Mouse (Mus musculus): ENCODE results near the gene Ms4a14. TPM values are rescaled to one million over a fixed set of nuclear protein-coding genes. Genes with fewer than 3 reads are reported as not detected.
"Not testable (repeated sequence)": the region's sequence is repeated elsewhere in the genome, so short reads cannot be mapped to it uniquely, and the experiment has no call there.

Ms4a14 gene
- total RNA-seq, 1 experiment from 2014 or later = 0.29 TPM

DNA sequence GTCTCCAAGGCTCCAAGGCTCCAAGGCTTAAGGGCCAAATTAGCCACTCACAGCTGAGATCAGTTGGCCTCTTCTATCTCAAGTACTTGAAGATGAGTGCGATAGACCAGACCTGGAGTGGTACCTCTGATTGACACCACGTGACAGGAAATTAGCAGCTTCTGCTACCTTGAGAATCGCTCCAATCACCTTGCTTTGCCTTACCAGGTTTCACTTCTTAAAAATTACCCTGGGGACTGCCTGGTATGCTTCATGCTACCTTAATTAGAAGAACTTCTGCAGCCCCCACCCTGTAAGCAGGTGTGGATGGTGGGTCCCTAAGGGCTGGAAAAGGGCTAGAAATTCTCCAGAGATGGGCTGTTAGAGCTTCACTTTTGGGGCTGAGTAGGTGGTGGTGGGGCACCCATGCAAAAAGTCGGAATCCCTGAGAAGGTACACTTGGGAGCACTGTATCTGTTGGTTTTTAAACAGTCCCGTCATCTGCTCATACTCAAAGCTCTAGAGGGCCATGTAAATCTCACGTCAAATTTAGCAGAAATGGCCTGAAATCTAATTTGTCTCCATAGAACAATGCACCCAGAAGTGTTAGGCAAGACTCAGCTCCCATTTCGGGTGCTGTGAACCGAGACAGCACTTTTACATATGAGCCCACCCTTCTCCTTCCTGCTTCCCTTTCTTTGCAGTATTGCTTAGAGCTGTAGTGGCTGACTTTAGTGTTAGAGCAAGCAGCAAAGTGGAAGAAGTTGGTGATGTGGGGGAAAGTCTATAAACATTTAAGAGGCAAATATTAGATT lies 48.0 kb downstream of the Ms4a14 start, which contains the start of gene Ms4a1:
Gene Ms4a1 (minus strand): TSS at position 190 of the 794 bp plus-strand sequence.
- ATAC-seq (replicated peaks; ENCODE audit: insufficient number of reproducible peaks, low FRiP score, low TSS enrichment, poor library complexity, severe bottlenecking) = 0 out of 2 replicates have a peak, but pooled peaks have one; percentile 5

DNA sequence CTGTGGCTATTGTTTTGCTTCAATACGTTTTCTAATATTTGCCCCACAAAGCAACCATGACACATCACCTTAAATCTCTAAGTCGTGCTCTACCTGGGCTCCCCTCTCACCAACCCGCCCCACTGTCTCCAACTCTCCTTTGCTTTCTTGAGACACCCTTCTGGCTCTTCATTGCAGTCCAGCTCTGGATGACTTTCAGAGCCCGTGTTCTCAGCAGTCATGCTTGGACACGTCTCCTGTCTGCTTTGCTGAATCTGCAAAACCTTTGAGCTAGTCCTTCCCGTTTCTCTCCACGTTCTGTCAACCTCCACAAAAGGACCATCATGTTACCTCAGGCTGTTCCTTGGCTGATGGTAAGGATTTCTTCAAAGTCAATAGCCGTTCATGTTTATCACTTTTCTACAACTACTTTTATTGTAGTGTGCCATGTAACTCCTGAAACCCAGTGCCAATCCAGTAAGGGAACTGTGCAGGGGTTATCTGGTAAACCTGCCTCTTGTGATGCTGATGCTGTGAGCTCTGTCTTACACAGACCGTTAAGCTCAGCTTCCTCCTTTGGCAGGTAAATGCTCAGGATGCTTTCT lies 49.6 kb downstream of the Ms4a14 start:
- no peak for ATAC-seq (replicated peaks; ENCODE audit: insufficient number of reproducible peaks, low FRiP score, low TSS enrichment, poor library complexity, severe bottlenecking)

DNA sequence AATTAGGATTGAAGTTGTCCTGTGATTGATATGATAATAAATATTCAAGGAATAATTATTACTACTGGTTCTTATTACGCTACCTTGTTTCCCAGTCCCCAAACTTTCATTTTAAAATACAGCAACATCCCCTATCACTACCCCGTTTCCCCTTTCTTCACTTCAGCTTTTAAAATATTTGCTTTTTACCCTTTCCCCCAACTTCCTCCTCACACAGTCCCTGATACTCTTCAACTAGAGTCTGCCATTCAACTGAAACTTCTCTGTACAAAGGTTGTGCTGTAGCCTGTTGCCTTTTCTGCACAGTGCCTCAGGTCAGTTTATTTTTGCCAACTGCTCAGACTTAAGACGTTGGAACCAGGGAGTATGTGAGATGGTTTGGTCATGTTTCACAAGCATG lies 50.7 kb downstream of the Ms4a14 start:
- ATAC-seq (replicated peaks; ENCODE audit: insufficient number of reproducible peaks, low FRiP score, low TSS enrichment, poor library complexity, severe bottlenecking) = peak; percentile 67

DNA sequence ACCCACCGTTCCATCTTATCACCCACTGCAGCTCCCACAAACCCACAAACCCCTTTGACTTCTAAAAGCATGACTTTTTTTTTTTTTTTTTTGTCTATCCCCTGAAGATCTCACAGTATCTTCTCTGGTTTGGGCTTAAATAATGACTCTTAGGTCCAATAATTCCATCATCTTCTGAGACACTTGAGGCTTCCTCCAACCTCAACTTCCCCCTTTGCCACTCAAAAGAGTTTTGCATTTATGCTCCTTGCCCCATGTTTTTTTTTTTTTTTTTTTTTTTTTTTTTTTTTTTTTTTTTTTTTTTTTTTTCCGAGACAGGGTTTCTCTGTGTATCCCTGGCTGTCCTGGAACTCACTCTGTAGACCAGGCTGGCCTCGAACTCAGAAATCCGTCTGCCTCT lies 51.3 kb downstream of the Ms4a14 start:
- ATAC-seq (replicated peaks; ENCODE audit: insufficient number of reproducible peaks, low FRiP score, low TSS enrichment, poor library complexity, severe bottlenecking) = not testable (repeated sequence)

DNA sequence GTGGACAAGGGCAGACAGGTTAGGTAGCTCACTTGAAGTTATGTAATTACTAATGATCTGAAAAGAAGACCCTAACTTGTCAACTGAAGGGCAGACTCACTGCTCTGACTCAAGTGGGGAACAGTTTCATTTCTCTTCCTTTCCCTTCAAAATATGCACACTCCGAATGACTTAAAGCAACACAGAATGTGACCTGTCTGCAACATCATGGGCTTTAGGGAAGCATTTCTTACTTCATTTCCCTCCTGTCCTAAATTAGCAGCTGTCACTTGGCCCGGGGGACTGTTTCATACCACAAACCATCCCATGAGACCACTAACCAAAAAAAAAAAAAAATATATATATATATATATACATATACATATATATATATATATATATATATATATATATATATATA lies 52.7 kb downstream of the Ms4a14 start:
- ATAC-seq (replicated peaks; ENCODE audit: insufficient number of reproducible peaks, low FRiP score, low TSS enrichment, poor library complexity, severe bottlenecking) = no peak

Other genes starting within 250 kb of the Ms4a14 start
- gene Ms4a8a, start 233.4 kb downstream of the Ms4a14 start, total RNA-seq (2017) = 1.1 to 8.6 TPM (median 4.5 TPM) in 3 replicates
- gene 1700017D01Rik, start 183.6 kb downstream of the Ms4a14 start, total RNA-seq (2017) = 3.3 TPM in 1 of 3 replicates, not detected in the others
- gene 1700025F22Rik, start 149.1 kb downstream of the Ms4a14 start, total RNA-seq (2017) = not detected in 3 replicates
- gene Ms4a13, start 117.7 kb downstream of the Ms4a14 start, total RNA-seq (2017) = not detected in 3 replicates
- gene Ms4a12, start 82.0 kb downstream of the Ms4a14 start, total RNA-seq (2017) = not detected in 3 replicates
- gene Ms4a1, start 48.2 kb downstream of the Ms4a14 start, total RNA-seq (2017) = 74.5 to 134 TPM (median 101 TPM) in 3 replicates
- gene Ms4a5, start 30.6 kb downstream of the Ms4a14 start, total RNA-seq (2017) = not detected in 3 replicates
- 2.2 to 2.4 TPM (median 2.4 TPM) in 3 replicates for gene Ms4a7, start 21.7 kb upstream of the Ms4a14 start, total RNA-seq (2017)
- gene Ms4a4a, start 61.1 kb upstream of the Ms4a14 start, total RNA-seq (2017) = 8.1 to 35.7 TPM (median 9.7 TPM) in 3 replicates
- 52.0 to 109 TPM (median 89.6 TPM) in 3 replicates for gene Ms4a4c, start 90.3 kb upstream of the Ms4a14 start, total RNA-seq (2017)
- 78.1 to 289 TPM (median 80.3 TPM) in 3 replicates for gene Ms4a4b, start 129.1 kb upstream of the Ms4a14 start, total RNA-seq (2017)
- 292 to 487 TPM (median 394 TPM) in 3 replicates for gene Ms4a6c, start 154.9 kb upstream of the Ms4a14 start, total RNA-seq (2017)
- 50.1 to 131 TPM (median 127 TPM) in 3 replicates for gene Gm8369, start 171.5 kb upstream of the Ms4a14 start, total RNA-seq (2017)
- gene Ms4a6b, start 202.1 kb upstream of the Ms4a14 start, total RNA-seq (2017) = 127 to 138 TPM (median 132 TPM) in 3 replicates
- gene Ms4a4d, start 222.3 kb upstream of the Ms4a14 start, total RNA-seq (2017) = not detected in 3 replicates

Measured in monocyte, adult 5-6 weeks (primary cell).